Mouse (Mus musculus): ENCODE measurements around the gene Ror1. TPM values are rescaled to one million over a fixed set of nuclear protein-coding genes. Genes with fewer than 3 reads are reported as not detected.

Ror1 gene
- polyA plus RNA-seq, 1 experiment from 2014 or later = 1.1 TPM

DNA sequence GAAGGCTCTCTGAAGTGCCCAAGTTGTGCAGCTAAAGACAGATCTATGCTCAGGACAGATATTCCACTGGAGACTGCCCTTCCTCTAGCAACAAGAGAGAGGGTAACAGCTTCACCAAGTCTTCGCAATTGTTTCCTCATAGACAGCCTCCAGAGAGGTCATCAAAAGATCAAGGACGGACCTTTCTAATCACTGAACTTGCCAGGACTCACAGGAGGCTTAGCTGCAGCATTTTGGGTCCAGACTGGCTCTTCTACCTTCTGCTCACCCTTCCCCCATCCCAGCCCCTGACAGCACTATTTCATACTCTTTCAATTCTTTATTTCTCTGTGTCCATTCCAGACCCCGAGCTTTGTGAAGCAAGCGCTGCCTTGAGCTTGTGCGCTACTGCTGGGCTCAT lies 204.6 kb downstream of the Ror1 start:
- H3K9ac ChIP-seq (replicated peaks) = no peak overlapping the region
- H3K27me3 ChIP-seq = no peaks in the 10 kb centered on the region
- no peak overlapping the region for H3K27ac ChIP-seq
- 81% methylated on average over 5 of the region's 5 CpGs for WGBS
- H3K4me3 ChIP-seq (replicated peaks) = no peak overlapping the region
- H3K36me3 ChIP-seq = no peaks in the 10 kb centered on the region
- no peak for ATAC-seq
- no peak overlapping the region for H3K4me2 ChIP-seq (replicated peaks)
- H3K4me1 ChIP-seq (replicated peaks) = no peaks in the 10 kb centered on the region
- H3K9me3 ChIP-seq = no peaks in the 10 kb centered on the region

DNA sequence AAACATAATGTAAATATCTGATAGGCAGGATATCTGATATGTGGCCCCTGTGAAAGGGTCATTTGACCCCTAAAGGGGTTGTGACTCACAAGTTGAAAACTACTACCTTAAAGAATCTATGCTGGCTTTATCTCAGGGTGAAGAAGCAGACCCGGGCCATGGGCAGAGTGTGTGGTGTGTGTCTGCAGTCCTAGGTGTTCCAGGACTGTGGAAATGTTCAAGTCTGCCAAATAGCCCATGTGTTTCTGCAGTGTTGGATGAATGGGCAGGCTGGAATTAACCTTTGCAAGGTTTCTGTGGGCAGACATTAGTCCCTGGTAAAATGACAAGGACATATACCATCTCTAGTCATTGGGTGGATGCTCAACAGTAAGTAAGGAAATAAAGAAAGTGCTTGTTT lies 205.8 kb downstream of the Ror1 start:
- no peaks in the 10 kb centered on the region for H3K36me3 ChIP-seq
- no peak overlapping the region for H3K4me3 ChIP-seq (replicated peaks)
- H3K4me2 ChIP-seq (replicated peaks) = no peak overlapping the region
- H3K9ac ChIP-seq (replicated peaks) = no peak overlapping the region
- H3K4me1 ChIP-seq (replicated peaks) = no peaks in the 10 kb centered on the region
- H3K27ac ChIP-seq = no peak overlapping the region
- no peak for ATAC-seq
- H3K27me3 ChIP-seq = no peaks in the 10 kb centered on the region
- 89% methylated on average over 1 of the region's 1 CpGs for WGBS
- H3K9me3 ChIP-seq = no peaks in the 10 kb centered on the region

DNA sequence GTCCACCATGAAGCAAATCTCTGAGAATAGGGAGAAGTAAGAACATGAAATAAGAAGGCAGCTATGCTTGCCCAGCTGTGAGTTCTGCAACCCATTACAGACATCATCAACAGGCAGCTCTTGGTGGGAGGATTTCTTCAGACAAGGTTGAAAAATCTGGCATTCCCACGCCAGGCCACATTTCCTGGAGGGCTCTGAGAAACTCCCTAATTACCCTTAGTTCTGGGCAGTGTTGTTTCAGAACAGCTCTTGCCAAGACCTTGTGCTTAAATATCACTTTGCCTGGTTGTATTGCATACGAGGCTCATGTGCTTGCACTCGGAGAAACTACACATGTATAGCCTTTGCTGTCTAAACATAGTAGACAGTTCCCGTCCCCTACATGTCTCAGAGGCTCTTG lies 211.8 kb downstream of the Ror1 start:
- 91% methylated on average over 4 of the region's 4 CpGs for WGBS
- no peak for ATAC-seq
- no peak overlapping the region for H3K27ac ChIP-seq
- no peaks in the 10 kb centered on the region for H3K36me3 ChIP-seq
- no peak overlapping the region for H3K4me3 ChIP-seq (replicated peaks)
- H3K9me3 ChIP-seq = no peaks in the 10 kb centered on the region
- H3K4me2 ChIP-seq (replicated peaks) = no peak overlapping the region
- H3K9ac ChIP-seq (replicated peaks) = no peak overlapping the region
- H3K27me3 ChIP-seq = no peaks in the 10 kb centered on the region
- H3K4me1 ChIP-seq (replicated peaks) = no peaks in the 10 kb centered on the region

DNA sequence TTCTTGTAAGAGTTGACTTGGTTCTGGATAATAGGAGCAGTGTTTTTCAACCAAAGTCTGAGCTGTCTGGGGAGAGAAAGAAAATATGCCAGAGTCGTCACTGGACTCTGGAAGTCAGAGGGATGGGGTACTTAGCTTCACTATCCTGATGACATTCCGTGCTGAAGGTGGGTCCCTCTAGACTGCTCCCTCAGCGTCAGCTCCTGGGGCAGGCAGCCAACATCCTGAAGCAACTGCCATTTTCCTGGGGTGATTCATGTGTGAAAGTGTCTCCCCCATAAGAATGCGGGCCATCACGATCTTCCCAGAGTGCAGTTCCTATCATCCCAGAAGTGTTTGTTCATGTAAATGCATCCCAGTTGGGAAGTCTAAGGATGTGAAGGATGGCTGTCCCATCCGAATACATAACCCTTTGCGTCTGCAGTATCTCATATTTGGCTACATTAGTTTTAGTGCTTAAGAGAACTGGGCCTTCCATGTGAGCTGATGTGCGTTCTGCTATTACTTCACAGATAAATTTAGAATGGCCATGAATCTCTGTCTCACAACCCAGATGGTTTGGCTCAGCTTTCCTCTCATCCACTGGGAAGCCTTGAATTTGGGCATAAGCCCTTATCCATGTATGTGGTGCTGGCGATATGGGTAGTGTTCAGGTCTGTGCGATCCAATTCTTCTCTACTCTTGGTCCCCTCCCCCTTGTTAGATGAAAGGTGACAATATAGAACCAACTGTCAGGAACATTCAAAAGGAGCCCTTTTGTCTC lies 216.4 kb downstream of the Ror1 start:
- Histone ChIP-seq H3K36me3 (no peaks in the 10 kb centered on the region), H3K27ac (no peak overlapping the region), H3K4me3 (replicated peaks) (no peak overlapping the region), H3K9ac (replicated peaks) (no peak overlapping the region), H3K9me3 (no peaks in the 10 kb centered on the region), H3K4me1 (replicated peaks) (no peaks in the 10 kb centered on the region), H3K27me3 (no peaks in the 10 kb centered on the region), H3K4me2 (replicated peaks) (no peak overlapping the region)
- ATAC-seq = no peak
- WGBS = 92% methylated on average over 10 of the region's 10 CpGs

DNA sequence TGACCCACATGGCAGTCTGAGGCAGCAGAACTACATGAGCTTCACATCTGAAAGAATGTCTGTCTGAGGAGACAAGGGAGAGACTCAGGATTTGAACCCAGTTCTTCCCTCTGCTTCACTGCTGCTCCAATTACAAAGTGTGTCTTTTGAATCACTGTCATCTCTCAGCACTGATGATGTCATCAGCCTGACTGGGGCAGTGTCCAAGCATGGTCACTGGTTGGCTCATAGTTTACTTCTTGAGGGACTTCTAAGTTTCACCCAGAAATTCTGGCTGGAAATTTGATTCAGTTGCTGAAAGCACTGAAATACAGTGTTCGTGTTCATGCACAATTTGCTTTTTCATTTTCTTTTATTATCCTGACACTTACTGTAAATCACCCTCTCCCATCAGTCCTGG lies 219.5 kb downstream of the Ror1 start:
- H3K9ac ChIP-seq (replicated peaks) = no peak overlapping the region
- no peaks in the 10 kb centered on the region for H3K4me1 ChIP-seq (replicated peaks)
- 82% methylated on average over 1 of the region's 1 CpGs for WGBS
- H3K9me3 ChIP-seq = no peaks in the 10 kb centered on the region; the same call in 1 of the 2 replicates
- H3K4me3 ChIP-seq (replicated peaks) = no peak overlapping the region
- H3K27me3 ChIP-seq = no peaks in the 10 kb centered on the region
- no peak overlapping the region for H3K27ac ChIP-seq
- H3K4me2 ChIP-seq (replicated peaks) = no peak overlapping the region
- no peaks in the 10 kb centered on the region for H3K36me3 ChIP-seq
- no peak for ATAC-seq

DNA sequence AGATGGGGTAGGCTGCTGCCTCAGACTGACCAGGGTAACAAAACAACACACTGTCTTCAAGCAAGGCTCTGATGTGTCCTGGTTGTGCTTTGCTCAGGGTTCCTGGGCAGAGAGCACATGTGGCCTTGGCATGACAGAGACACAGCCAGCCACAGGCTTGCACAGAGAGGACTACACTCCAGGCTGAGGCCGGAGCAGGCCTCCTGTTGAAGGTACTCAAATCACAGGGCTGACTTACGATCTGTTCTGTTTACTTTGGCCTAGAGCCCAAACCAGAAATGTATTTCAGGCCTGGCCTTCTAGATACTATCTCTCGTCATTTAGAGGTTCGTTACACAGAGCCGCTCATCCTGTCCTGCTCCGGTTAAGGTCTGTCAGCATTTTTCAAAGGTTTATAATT lies 226.2 kb downstream of the Ror1 start:
- Histone ChIP-seq H3K4me1 (replicated peaks) (no peaks in the 10 kb centered on the region), H3K4me2 (replicated peaks) (no peak overlapping the region), H3K4me3 (replicated peaks) (no peak overlapping the region), H3K27me3 (no peaks in the 10 kb centered on the region), H3K36me3 (no peaks in the 10 kb centered on the region), H3K9me3 (no peaks in the 10 kb centered on the region; the same call in 1 of the 2 replicates), H3K27ac (no peak overlapping the region), H3K9ac (replicated peaks) (no peak overlapping the region)
- 87% methylated on average over 6 of the region's 6 CpGs for WGBS
- ATAC-seq = no peak

DNA sequence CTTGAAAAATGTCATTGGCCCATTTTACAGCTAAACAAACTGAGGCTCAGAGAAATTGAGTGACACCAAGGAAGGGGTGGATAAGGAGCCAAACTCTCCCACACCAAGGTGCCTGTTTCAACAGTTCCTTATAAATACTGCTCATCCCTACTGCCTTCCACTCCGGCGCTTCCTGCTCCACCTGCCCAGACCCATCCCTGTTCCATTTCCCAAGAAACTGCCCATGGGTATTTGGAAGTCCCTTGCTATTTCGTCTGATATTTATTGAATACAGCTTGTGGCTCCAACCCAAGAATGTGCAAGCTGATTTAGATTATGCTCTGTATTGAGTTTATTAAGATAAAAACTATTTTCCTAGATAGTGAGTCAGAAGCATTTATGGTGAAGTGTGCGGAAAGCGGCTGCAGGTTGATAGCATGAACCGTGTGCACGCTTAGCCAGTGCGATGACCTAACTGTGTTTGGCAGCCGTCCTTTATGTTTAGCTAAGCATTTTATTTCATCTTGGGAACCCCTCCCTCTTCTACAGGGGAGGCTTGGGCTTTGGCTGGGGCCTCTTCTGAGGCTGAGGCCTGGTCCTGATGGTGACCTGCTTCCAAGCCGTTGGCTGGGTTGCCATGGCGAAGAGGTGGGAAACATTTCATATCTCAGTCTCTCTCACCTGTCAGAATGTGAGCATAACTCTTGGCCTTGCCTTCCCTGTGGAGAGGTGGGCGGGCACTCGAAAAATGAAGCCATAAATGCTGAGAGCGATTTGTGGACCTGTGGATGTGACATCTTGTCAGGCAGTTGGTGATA lies 229.3 kb downstream of the Ror1 start:
- Histone ChIP-seq H3K36me3 (no peaks in the 10 kb centered on the region), H3K27ac (no peak overlapping the region), H3K27me3 (no peaks in the 10 kb centered on the region), H3K9ac (replicated peaks) (no peak overlapping the region), H3K4me1 (replicated peaks) (no peaks in the 10 kb centered on the region), H3K4me3 (replicated peaks) (no peak overlapping the region), H3K4me2 (replicated peaks) (no peak overlapping the region), H3K9me3 (no peaks in the 10 kb centered on the region)
- 89% methylated on average over 14 of the region's 14 CpGs for WGBS
- no peak for ATAC-seq

DNA sequence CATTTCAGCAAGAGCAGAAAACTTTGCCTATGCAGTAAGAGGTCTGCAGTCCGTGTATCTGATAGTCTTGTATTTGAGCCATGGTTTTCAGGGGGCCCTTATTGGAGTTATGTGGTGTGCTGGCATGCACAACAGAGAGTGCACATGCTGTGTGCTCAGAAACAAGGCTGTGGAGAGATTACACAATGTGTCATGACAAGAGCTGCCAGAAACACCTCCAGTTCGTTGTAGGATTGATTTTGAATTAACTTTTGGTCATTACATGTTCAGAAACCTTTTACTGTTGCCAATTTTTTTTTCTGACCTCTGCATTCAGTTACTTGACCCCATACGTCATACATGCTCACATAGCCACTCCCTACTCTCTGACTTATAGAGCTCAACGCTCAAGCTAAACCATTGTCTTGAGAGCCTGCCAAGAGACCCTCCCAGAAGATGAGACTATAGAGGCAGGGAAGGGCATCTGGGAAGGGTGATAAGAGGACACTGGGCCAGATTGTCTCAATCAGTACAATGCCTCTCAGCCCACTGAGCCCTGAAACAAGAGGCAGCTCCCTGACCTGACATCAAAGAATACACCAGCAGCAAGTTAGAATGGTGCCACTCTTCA lies 232.9 kb downstream of the Ror1 start:
- H3K4me2 ChIP-seq (replicated peaks) = no peak overlapping the region
- H3K4me3 ChIP-seq (replicated peaks) = no peak overlapping the region
- no peak overlapping the region for H3K27ac ChIP-seq
- H3K9ac ChIP-seq (replicated peaks) = no peak overlapping the region
- no peaks in the 10 kb centered on the region for H3K36me3 ChIP-seq
- WGBS = 49% methylated on average over 4 of the region's 4 CpGs
- no peaks in the 10 kb centered on the region for H3K9me3 ChIP-seq
- no peaks in the 10 kb centered on the region for H3K4me1 ChIP-seq (replicated peaks)
- ATAC-seq = no peak
- H3K27me3 ChIP-seq = peaks cover 3% of the 10 kb centered on the region

DNA sequence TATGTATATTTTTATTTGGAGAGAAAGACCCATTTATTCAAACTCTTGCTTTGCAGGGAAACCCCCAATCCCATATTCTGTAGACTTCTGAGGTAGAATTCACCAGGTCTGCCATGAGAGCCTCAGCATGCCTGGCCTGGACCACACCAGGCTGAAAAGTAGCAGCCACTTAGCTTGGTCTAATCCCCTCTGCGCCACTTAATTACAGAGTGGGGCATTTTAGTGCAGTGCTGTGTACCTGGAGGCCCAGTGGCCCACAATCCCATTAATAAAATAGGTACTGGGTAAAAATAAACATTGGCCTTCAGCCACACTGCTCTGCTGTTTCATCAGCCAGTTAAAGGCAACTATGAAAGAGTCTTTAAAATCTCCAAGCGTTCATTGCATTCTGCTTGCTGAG lies 239.6 kb downstream of the Ror1 start:
- H3K4me2 ChIP-seq (replicated peaks) = no peak overlapping the region
- H3K9me3 ChIP-seq = no peaks in the 10 kb centered on the region
- 37% methylated on average over 2 of the region's 2 CpGs for WGBS
- H3K4me3 ChIP-seq (replicated peaks) = no peak overlapping the region
- no peak overlapping the region for H3K27ac ChIP-seq
- peaks cover 33% of the 10 kb centered on the region for H3K27me3 ChIP-seq
- ATAC-seq = no peak
- no peaks in the 10 kb centered on the region for H3K36me3 ChIP-seq
- H3K4me1 ChIP-seq (replicated peaks) = peaks cover 4% of the 10 kb centered on the region; the same call in 1 of the 2 replicates
- no peak overlapping the region for H3K9ac ChIP-seq (replicated peaks)

DNA sequence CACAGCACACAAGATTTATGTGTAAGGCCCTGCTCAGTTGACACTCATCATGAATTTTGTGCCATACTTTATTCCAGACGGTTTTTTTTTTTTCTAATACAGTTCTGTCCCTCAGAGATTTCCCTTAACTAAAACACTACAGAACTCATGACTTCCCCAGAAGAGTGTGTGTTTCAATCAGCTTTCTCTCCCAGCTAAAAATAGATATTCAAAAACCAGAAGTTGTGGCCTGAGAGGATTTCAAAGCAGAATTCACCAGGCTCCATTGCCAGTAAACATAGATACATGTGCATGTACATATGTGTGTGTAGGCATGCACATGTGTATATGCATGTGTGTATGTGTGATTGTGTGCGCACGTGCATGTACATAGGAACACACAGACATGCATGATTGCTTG lies 252.2 kb downstream of the Ror1 start:
- no peaks in the 10 kb centered on the region for H3K9me3 ChIP-seq
- no peaks in the 10 kb centered on the region for H3K4me1 ChIP-seq (replicated peaks)
- no peak overlapping the region for H3K4me3 ChIP-seq (replicated peaks)
- 91% methylated on average over 3 of the region's 3 CpGs for WGBS
- no peak overlapping the region for H3K27ac ChIP-seq
- H3K27me3 ChIP-seq = no peaks in the 10 kb centered on the region
- no peaks in the 10 kb centered on the region for H3K36me3 ChIP-seq
- no peak overlapping the region for H3K9ac ChIP-seq (replicated peaks)
- ATAC-seq = no peak
- no peak overlapping the region for H3K4me2 ChIP-seq (replicated peaks)

DNA sequence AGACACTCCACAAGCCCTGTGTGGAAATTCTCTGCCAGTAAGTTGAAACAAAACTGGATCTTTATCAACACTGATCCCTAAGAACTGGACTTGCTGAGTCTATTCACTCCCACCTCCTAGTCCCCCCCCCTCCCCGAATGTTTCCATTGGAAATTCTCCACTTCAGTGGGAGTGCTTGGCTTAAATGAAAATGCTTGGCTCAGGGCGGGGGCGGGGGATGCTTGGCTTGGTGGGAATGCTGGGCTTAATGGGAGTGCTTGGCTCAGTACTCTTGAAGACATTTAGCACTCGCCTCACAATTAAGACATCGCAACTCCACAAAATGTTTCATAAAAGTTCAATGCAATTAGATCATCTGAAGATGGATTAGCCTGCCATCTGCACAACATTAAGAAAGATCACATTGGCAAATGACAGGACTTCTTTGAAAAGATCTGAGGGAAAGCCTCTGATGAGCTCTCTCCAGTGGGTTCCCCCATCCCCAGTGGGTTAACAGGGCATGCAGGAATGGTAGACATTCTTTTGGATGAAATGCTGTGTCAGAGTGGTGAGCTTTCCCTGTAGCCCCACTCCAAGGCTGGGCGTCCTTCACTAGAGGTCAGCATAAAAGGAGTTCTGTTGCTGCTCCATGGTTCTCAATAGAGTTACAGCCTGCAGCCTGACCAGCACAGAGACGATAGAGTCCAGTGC lies 254.7 kb downstream of the Ror1 start:
- H3K27me3 ChIP-seq = no peaks in the 10 kb centered on the region
- no peaks in the 10 kb centered on the region for H3K36me3 ChIP-seq
- H3K9me3 ChIP-seq = no peaks in the 10 kb centered on the region
- H3K4me1 ChIP-seq (replicated peaks) = no peaks in the 10 kb centered on the region
- H3K4me3 ChIP-seq (replicated peaks) = no peak overlapping the region
- no peak overlapping the region for H3K4me2 ChIP-seq (replicated peaks)
- H3K9ac ChIP-seq (replicated peaks) = no peak overlapping the region
- 88% methylated on average over 7 of the region's 7 CpGs for WGBS
- H3K27ac ChIP-seq = no peak overlapping the region
- ATAC-seq = no peak

DNA sequence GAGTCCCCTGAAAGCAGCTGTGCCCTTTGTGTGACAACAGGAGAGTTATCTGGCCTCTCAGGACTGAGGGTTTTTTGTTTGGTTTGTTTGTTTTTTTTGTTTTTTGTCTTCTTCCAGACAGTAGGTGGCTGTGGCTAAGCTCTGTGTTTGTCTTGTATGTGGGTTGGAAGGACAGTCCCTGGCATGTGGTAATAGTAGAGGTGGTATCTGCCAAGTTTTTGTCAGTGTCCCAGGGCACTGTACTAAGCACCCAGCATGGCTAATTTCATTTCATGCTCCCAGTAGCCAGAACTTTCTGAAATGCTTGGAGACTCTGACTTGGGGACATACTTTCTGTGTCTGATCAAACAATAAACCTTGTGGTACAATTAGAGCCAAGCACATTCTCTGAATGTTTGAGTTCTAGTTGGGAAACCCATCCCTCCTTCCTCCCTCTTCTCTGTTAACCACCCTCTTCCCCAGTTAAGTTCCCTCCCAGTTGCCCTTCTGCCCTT lies 256.3 kb downstream of the Ror1 start:
- no peak overlapping the region for H3K4me2 ChIP-seq (replicated peaks)
- no peak overlapping the region for H3K4me3 ChIP-seq (replicated peaks)
- no peaks in the 10 kb centered on the region for H3K27me3 ChIP-seq
- H3K9me3 ChIP-seq = no peaks in the 10 kb centered on the region
- H3K36me3 ChIP-seq = no peaks in the 10 kb centered on the region
- H3K9ac ChIP-seq (replicated peaks) = no peak overlapping the region
- H3K27ac ChIP-seq = no peak overlapping the region
- H3K4me1 ChIP-seq (replicated peaks) = no peaks in the 10 kb centered on the region
- no peak for ATAC-seq

Data from midbrain, embryonic 13.5 days (tissue).